Mouse (Mus musculus) megakaryocyte, embryonic 14.5 days (primary cell): ENCODE measurements around the gene Rps27a.

Experiments
- FLI1 ChIP-seq: IDR thresholded peaks from 2 replicates; pipeline ENCODE4 v1.6.1; 2012; ENCODE audit warnings: low read length, inconsistent platforms, mixed read lengths
- GATA1 ChIP-seq: IDR thresholded peaks from 3 replicates; pipeline ENCODE4 v1.6.1; 2012; ENCODE audit warnings: mixed read lengths, low read length, inconsistent platforms, borderline replicate concordance

GRCm38 (mm10) chr11:29512818-29513535 lies 34.9 kb downstream of the Rps27a start:
- TF ChIP-seq GATA1: no peak
- no peak for TF ChIP-seq FLI1
